Mouse (Mus musculus) mouse trophoblast stem cell (cell line): ENCODE results near the gene Npnt.

Experiments used
- in situ Hi-C, 2 experiments: fragments of 300-500 bp; cut with MseI, MboI; formaldehyde crosslinking; loops; 2 replicates in 1 of 2; 3 replicates in 1 of 2; pipeline ENCODE4 v1.15.1; 2025

The Npnt gene

GRCm38 (mm10) chr3:132856651-132857050 lies 93.4 kb downstream of the Npnt start:
- in situ Hi-C loops: no loop called here

DNA sequence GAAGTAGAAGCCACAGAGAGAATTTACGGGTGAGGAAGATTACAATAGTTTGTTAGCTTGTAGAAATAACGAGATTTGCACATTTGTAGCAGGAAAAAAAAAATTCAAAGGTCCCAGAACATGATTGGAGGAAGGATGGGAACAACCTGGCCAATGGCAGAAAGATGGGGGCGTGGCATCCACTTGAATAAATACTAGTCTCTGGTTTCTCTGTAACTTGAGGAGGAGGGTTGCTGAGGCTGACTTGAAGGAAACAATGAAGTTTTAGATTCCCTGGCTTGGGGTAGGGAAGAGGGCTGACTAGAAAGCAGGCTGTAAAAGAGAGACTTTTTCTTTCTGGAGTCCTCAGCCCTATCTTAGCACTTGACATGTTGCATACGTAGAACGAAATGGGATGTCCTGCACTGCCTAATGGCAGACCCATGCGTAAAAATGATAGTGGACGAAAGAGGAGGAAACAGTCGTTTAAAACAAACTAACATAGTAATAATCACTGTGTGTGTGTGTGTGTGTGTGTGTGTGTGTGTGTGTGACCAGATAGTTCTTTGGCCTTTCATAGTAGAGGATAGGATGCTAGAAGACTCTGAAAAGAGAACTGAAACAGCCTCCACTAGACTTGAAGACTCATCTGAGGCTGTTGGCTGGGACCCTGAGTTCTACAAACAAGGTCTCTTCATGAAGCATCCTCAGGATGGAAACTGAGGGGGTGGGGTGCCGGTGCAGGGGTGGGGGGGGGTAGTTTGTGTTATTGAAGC lies 94.5 kb downstream of the Npnt start:
- in situ Hi-C loops: no loop called here

- in situ Hi-C loops: no loop called here
Measured at GRCm38 (mm10) chr3:132854271-132854670, 95.8 kb downstream of the Npnt start.

DNA sequence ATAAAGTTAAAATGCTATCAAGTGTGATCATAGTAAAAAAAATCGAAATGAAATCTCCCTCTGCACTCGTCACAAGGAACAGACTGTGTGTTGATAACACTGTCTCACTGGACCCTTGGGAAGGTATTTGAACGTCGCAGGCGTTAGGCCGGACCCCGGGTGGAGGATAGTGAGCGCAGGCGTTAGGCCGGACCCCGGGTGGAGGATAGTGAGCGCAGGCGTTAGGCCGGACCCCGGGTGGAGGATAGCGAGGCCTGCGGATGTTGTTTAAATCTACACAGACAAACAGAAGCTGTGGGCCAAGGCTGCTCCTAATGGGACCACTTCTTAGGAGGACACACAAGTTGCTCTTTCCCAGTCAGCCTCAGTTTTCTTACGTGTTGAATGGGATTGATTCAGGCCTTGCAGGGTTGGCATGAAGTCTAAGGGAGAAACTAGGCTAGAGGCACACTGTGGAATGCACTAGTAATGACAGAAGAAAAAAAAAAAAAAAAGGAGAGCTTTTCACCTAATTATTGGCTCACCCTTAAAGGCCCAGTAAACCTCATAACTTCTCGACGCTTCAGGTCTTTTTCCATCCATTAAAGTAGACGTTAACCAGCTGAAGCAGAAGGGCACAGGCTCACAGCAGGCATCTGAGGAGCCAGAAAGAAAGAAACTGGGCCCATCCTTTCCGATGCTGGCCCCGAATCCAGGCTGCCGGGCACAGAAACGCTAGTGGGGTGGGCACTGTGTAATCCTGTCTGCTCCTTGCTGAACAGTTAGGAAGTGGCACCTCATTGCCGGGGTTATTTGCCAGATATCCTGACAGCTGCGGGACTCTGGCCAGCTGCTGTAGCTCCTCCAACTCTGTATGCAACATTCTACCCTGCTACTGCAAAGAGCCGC lies 98.0 kb downstream of the Npnt start:
- in situ Hi-C loops: no loop called here

GRCm38 (mm10) chr3:132851417-132851816 lies 98.7 kb downstream of the Npnt start:
- in situ Hi-C loops: no loop called here

DNA sequence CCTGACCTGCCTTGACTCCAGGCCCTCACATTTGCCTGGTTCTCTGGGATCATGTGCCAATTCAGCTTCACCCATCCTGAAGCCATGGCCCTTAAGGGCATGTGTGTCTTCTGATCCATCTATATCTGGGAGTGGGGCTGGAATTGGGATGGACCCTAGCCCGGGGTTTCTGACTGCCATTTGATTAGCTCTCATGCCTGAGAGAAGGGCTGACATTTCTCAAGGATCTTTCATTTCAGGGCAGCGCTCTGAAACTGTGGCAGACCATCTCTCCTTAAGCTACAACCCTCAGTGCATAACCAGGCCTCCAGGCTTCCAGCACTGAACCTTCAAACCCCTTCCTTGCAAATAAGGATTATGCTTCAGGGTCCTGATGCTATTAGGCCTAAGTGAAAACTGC lies 99.7 kb downstream of the Npnt start:
- in situ Hi-C loops: no loop called here

DNA sequence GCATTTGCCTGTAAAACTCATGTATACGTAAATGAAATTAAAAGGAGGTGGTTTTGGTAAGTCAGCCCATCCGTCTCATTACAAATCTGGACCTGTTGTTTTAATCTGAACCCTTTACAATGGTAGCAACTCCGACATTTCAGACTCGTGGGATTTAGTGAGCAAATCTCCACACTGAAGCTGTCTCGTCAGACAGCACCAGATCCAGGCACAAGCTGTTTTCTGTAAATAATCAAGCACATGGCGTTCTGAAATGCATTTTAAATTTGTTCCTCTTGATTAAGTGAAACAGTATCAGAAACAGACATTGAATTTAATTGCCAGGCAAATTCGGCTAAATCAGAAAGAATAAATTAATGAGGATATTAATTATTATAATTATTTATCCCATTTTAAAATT lies 100.4 kb downstream of the Npnt start:
- in situ Hi-C loops: no loop called here

GRCm38 (mm10) chr3:132842676-132843075 lies 107.4 kb downstream of the Npnt start:
- in situ Hi-C loops: no loop called here

DNA sequence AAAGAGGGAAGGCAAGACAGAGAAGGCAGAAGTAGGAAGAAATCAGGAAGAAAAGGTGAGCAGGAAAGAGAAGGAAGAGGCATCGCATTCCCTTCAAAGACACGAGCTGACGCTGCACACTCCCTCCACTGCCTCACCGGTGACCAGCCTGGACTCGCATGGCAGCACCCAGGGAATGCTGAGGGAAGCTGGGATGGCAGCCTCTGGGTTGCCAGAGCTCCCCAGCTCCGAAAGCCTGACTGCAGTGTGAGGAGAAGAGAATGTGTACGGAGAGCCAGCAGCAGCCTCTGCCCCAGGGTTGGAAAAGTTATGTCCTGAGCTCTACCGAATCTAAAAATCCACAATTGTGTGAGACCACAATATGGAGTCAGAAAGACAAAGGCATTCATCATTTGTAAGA lies 110.6 kb downstream of the Npnt start:
- in situ Hi-C loops: no loop called here

DNA sequence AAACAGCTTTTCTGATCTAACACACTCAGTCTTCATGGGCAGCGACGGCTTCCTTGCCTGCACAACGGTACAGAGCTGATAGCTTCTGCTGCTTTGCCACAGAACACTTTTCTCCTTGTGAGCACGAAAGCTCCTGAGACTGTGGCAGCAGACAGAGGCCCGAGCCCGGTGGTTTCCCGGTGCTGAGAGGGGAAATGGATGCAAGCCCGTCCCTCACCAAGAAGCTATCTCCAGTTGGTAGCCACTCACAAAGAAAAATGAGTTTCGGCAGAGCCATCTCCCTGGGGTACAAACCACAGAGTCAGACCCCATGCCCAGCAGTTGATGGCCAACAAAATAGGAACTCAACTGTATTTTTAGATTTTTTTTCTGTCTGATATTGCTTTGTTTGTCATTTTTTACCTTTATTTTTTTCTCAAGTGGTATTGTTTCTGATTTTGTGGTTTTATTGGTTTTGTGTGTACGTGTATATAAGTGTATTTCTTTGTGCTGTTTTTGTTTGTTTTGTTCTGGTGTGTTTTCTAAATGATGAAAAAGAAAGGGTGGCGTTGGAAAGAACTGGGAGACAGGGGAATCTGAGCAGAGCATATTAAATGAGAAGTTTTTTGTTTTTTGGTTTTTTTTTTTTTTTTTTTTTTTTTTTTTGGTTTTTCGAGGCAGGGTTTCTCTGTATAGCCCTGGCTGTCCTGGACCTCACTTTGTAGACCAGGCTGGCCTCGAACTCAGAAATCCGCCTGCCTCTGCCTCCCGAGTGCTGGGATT lies 111.3 kb downstream of the Npnt start:
- in situ Hi-C loops: no loop called here

DNA sequence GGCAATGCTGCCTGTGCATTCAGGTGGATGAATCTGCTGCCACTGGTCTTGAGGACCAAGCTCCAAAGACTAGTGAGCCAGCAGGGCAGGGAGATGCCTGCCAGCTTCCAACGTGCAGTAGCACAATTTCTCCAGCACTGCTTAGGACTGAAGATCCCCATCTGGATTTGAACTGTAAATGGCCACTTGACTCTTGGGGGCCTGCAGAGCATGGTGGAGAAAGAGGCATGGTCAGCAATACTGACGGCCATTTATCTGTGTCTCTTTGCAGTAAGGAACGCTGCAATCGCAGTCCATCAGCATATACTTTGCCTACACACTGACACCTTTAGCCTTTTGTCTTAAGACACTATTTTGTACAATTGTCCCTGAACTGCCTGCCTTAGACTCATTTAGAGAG lies 113.0 kb downstream of the Npnt start:
- in situ Hi-C loops: no loop called here

GRCm38 (mm10) chr3:132835118-132835794 lies 114.8 kb downstream of the Npnt start:
- in situ Hi-C loops: no loop called here
